Mouse (Mus musculus): ENCODE measurements around the gene Gm5105. TPM values are rescaled to one million over a fixed set of nuclear protein-coding genes. Genes with fewer than 3 reads are reported as not detected.

The Gm5105 gene
- polyA plus RNA-seq, 1 experiment, result not detected

GRCm38 (mm10) chr3:138103690-138104089, 36.5 kb upstream of the Gm5105 start:
- WGBS, result 90% methylated on average over 4 of the region's 4 CpGs
- Histone ChIP-seq H3K27me3 (ENCODE audit: control insufficient read depth, insufficient read depth, low read length) (no peaks in the 10 kb centered on the region), H3K27ac (ENCODE audit: control insufficient read depth, insufficient read depth, low read length) (no peak overlapping the region), H3K36me3 (ENCODE audit: control insufficient read depth, insufficient read depth, low read length) (no peaks in the 10 kb centered on the region), H3K4me1 (replicated peaks; ENCODE audit: control insufficient read depth, insufficient read depth, low read length) (no peaks in the 10 kb centered on the region), H3K4me3 (ENCODE audit: control insufficient read depth, insufficient read depth, low read length) (no peak overlapping the region)
- no peak for TF ChIP-seq POLR2A (IDR thresholded peaks at IDR 0.05; ENCODE audit: control insufficient read depth, extremely low read depth, insufficient read depth, low read length, poor library complexity)
- TF ChIP-seq CTCF (IDR thresholded peaks at IDR 0.05; ENCODE audit: borderline replicate concordance, control insufficient read depth, extremely low read depth, insufficient read depth, low read length, poor library complexity), result no peak
- no peak for DNase-seq

- DNase-seq, result no peak
- Histone ChIP-seq H3K4me1 (replicated peaks; ENCODE audit: control insufficient read depth, insufficient read depth, low read length) (no peaks in the 10 kb centered on the region), H3K27me3 (ENCODE audit: control insufficient read depth, insufficient read depth, low read length) (no peaks in the 10 kb centered on the region), H3K36me3 (ENCODE audit: control insufficient read depth, insufficient read depth, low read length) (no peaks in the 10 kb centered on the region), H3K27ac (ENCODE audit: control insufficient read depth, insufficient read depth, low read length) (no peak overlapping the region), H3K4me3 (ENCODE audit: control insufficient read depth, insufficient read depth, low read length) (no peak overlapping the region)
- WGBS, result 92% methylated on average over 4 of the region's 4 CpGs
- TF ChIP-seq POLR2A (IDR thresholded peaks at IDR 0.05; ENCODE audit: control insufficient read depth, extremely low read depth, insufficient read depth, low read length, poor library complexity), result no peak
- no peak for TF ChIP-seq CTCF (IDR thresholded peaks at IDR 0.05; ENCODE audit: borderline replicate concordance, control insufficient read depth, extremely low read depth, insufficient read depth, low read length, poor library complexity)
These were observed 34.7 kb upstream of the Gm5105 start for GRCm38 (mm10) chr3:138101936-138102335.

GRCm38 (mm10) chr3:138097718-138098117, 30.5 kb upstream of the Gm5105 start:
- 100% methylated on average over 1 of the region's 1 CpGs for WGBS
- Histone ChIP-seq H3K27ac (ENCODE audit: control insufficient read depth, insufficient read depth, low read length) (no peak overlapping the region), H3K27me3 (ENCODE audit: control insufficient read depth, insufficient read depth, low read length) (no peaks in the 10 kb centered on the region), H3K36me3 (ENCODE audit: control insufficient read depth, insufficient read depth, low read length) (no peaks in the 10 kb centered on the region), H3K4me3 (ENCODE audit: control insufficient read depth, insufficient read depth, low read length) (no peak overlapping the region), H3K4me1 (replicated peaks; ENCODE audit: control insufficient read depth, insufficient read depth, low read length) (no peaks in the 10 kb centered on the region)
- DNase-seq, result no peak
- no peak for TF ChIP-seq POLR2A (IDR thresholded peaks at IDR 0.05; ENCODE audit: control insufficient read depth, extremely low read depth, insufficient read depth, low read length, poor library complexity)
- TF ChIP-seq CTCF (IDR thresholded peaks at IDR 0.05; ENCODE audit: borderline replicate concordance, control insufficient read depth, extremely low read depth, insufficient read depth, low read length, poor library complexity), result no peak

- no peaks in the 10 kb centered on the region for H3K36me3 ChIP-seq (ENCODE audit: control insufficient read depth, insufficient read depth, low read length)
- WGBS, result 95% methylated on average over 19 of the region's 19 CpGs
- H3K4me1 ChIP-seq (replicated peaks; ENCODE audit: control insufficient read depth, insufficient read depth, low read length), result no peaks in the 10 kb centered on the region
- DNase-seq, result no peak
- H3K27me3 ChIP-seq (ENCODE audit: control insufficient read depth, insufficient read depth, low read length), result no peaks in the 10 kb centered on the region
- H3K4me3 ChIP-seq (ENCODE audit: control insufficient read depth, insufficient read depth, low read length), result no peak overlapping the region
- TF ChIP-seq CTCF (IDR thresholded peaks at IDR 0.05; ENCODE audit: borderline replicate concordance, control insufficient read depth, extremely low read depth, insufficient read depth, low read length, poor library complexity) (no peak), POLR2A (IDR thresholded peaks at IDR 0.05; ENCODE audit: control insufficient read depth, extremely low read depth, insufficient read depth, low read length, poor library complexity) (no peak)
- no peak overlapping the region for H3K27ac ChIP-seq (ENCODE audit: control insufficient read depth, insufficient read depth, low read length)
These were observed 29.3 kb upstream of the Gm5105 start for GRCm38 (mm10) chr3:138096263-138097028.

- no peaks in the 10 kb centered on the region for H3K27me3 ChIP-seq (ENCODE audit: control insufficient read depth, insufficient read depth, low read length)
- no peak for TF ChIP-seq POLR2A (IDR thresholded peaks at IDR 0.05; ENCODE audit: control insufficient read depth, extremely low read depth, insufficient read depth, low read length, poor library complexity)
- TF ChIP-seq CTCF (IDR thresholded peaks at IDR 0.05; ENCODE audit: borderline replicate concordance, control insufficient read depth, extremely low read depth, insufficient read depth, low read length, poor library complexity), result no peak
- H3K27ac ChIP-seq (ENCODE audit: control insufficient read depth, insufficient read depth, low read length), result no peak overlapping the region; the same call in 1 of the 2 replicates
- DNase-seq, result no peak
- H3K36me3 ChIP-seq (ENCODE audit: control insufficient read depth, insufficient read depth, low read length), result no peaks in the 10 kb centered on the region
- no peak overlapping the region for H3K4me3 ChIP-seq (ENCODE audit: control insufficient read depth, insufficient read depth, low read length)
- no peaks in the 10 kb centered on the region for H3K4me1 ChIP-seq (replicated peaks; ENCODE audit: control insufficient read depth, insufficient read depth, low read length)
- 90% methylated on average over 10 of the region's 10 CpGs for WGBS
These were observed 28.5 kb upstream of the Gm5105 start for GRCm38 (mm10) chr3:138095718-138096117.

- Histone ChIP-seq H3K4me3 (ENCODE audit: control insufficient read depth, insufficient read depth, low read length) (no peak overlapping the region), H3K36me3 (ENCODE audit: control insufficient read depth, insufficient read depth, low read length) (no peaks in the 10 kb centered on the region), H3K27ac (ENCODE audit: control insufficient read depth, insufficient read depth, low read length) (no peak overlapping the region), H3K27me3 (ENCODE audit: control insufficient read depth, insufficient read depth, low read length) (no peaks in the 10 kb centered on the region), H3K4me1 (replicated peaks; ENCODE audit: control insufficient read depth, insufficient read depth, low read length) (no peaks in the 10 kb centered on the region)
- 87% methylated on average over 3 of the region's 3 CpGs for WGBS
- no peak for TF ChIP-seq POLR2A (IDR thresholded peaks at IDR 0.05; ENCODE audit: control insufficient read depth, extremely low read depth, insufficient read depth, low read length, poor library complexity)
- no peak for TF ChIP-seq CTCF (IDR thresholded peaks at IDR 0.05; ENCODE audit: borderline replicate concordance, control insufficient read depth, extremely low read depth, insufficient read depth, low read length, poor library complexity)
- DNase-seq, result no peak
These were observed 28.1 kb upstream of the Gm5105 start for GRCm38 (mm10) chr3:138095301-138095700.
